Mouse (Mus musculus) gastrocnemius, postnatal 36 days (tissue): ENCODE measurements at regions not wholly inside any gene's neighbourhood (a gene's known extent, or its start where the extent isn't known, plus 50 kb on each side); places are given as distances from the start of the nearest gene placed in this dataset.

Experiments used
- DNase-seq, 2 experiments: peaks; one replicate each; pipeline ENCODE4 v3.0.0; 2022
- intact Hi-C: fragments of 180-260 bp; cut with DNase I; formaldehyde crosslinking; loops from one replicate; pipeline ENCODE4 v1.15.1; 2025

DNA sequence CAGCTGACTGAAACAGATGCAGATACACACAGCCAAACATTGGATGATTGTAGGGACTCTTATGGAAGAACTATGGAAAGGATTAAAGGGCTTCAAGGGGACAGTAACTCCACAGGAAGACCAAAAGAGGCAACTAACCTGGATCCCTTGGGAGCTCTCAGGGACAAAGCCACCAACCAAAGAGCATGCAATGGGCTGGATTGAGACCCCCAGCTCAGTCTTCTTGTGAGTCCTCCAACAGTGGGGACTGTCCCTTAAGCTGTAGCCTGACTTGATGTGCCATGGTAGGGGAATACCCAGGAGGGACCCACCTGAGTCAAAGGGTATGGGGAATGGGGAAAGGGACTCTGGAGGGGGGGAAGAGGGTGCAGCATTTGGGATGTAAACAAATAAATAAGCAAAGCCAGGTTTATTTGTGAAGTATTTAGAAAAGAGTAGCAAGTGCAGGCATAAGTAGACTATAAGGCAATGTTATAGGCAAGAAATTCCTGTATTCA lies 313.8 kb downstream of the Otol1 start:
- no peak for DNase-seq
- intact Hi-C loops, result no loop called here

DNA sequence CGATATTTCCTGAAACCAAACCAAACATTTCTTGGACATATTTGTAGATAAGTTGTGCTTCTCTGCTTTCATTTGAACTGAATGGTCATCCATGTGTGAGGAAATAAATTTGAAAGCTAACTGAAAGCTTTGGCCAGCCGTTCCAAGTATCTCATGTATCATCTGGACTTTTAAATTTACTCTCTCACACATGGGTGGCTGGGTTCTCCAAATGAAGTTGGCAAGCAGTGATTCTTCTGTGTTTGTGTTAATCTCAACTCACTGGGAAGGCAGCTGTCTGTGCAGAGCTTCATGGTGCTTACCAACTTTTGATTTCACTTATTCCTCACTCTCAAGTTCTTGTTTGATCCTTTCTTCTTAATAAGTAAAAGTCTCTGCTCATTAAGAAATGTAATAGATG lies 317.3 kb downstream of the Otol1 start:
- no peak for DNase-seq
- intact Hi-C loops, result no loop called here
